Mouse (Mus musculus) stomach, embryonic 16.5 days (tissue): ENCODE results near the gene Dhodh. TPM values are rescaled to one million over a fixed set of nuclear protein-coding genes. Genes with fewer than 3 reads are reported as not detected.

Source experiments
- ATAC-seq: fragments of 200-750 bp; cut with Nextera tagmentation; 2 replicates; pipeline ENCODE4 v1.8.0; 2017; ENCODE audit warnings: moderate number of reproducible peaks, moderate TSS enrichment; ENCODE audit not compliant: insufficient read depth, low FRiP score
- H3K27ac ChIP-seq: fragments of 300-500 bp; sonication (generic); 2 replicates; pipeline ENCODE4 v1.5.1; 2014; ENCODE audit warnings: low read length
- H3K27me3 ChIP-seq: fragments of 300-500 bp; sonication (generic); 2 replicates; pipeline ENCODE4 v1.6.1; 2014; ENCODE audit warnings: low read length, control low read depth, mixed read lengths; ENCODE audit not compliant: control insufficient read depth, insufficient read depth
- H3K36me3 ChIP-seq: fragments of 300-500 bp; sonication (generic); 2 replicates; pipeline ENCODE4 v1.6.1; 2014; ENCODE audit warnings: low read length; ENCODE audit not compliant: control insufficient read depth, insufficient read depth
- H3K4me1 ChIP-seq: fragments of 300-500 bp; sonication (generic); 2 replicates; pipeline ENCODE4 v1.6.1; 2014; ENCODE audit warnings: low read length, control low read depth, mixed read lengths; ENCODE audit not compliant: control insufficient read depth, insufficient read depth
- H3K4me2 ChIP-seq: fragments of 300-500 bp; sonication (generic); 2 replicates; pipeline ENCODE4 v1.6.1; 2014; ENCODE audit warnings: low read depth, low read length, mixed read lengths
- H3K4me3 ChIP-seq: fragments of 300-500 bp; sonication (generic); replicated peaks from 2 replicates; pipeline ENCODE4 v1.5.1; 2014; ENCODE audit warnings: mild to moderate bottlenecking, low read length
- H3K9ac ChIP-seq: fragments of 300-500 bp; sonication (generic); 2 replicates; pipeline ENCODE4 v1.6.1; 2014; ENCODE audit warnings: low read length
- H3K9me3 ChIP-seq: fragments of 300-500 bp; sonication (generic); replicated peaks from 2 replicates; pipeline ENCODE4 v1.6.1; 2016; ENCODE audit warnings: low read length, control low read depth; ENCODE audit not compliant: control insufficient read depth
- WGBS: fragments of 180-500 bp; shearing (Covaris S2); extraction: QIAGEN DNeasy Blood & Tissue Kit; methylation state at CpG from one replicate; pipeline ENCODE4 v1.1.7; 2014; 5-methylcytosine and 5-hydroxymethylcytosine counted together
- polyA plus RNA-seq: library from polyadenylated mRNA; unstranded; fragments of >200 nt; fragmentation: Nextera tagmentation; extraction: Ambion mirVana; gene quantifications from 2 replicates; pipeline ENCODE4 v1.2.1, GENCODE M21; 2015

Dhodh gene
- polyA plus RNA-seq, 1 experiment from 2014 or later, result 41.1 TPM

- no peaks in the 10 kb centered on the region for H3K27me3 ChIP-seq
- ATAC-seq, result no peak
- no peak overlapping the region for H3K4me2 ChIP-seq
- no peak overlapping the region for H3K4me3 ChIP-seq
- H3K9ac ChIP-seq, result no peak overlapping the region
- no peak overlapping the region for H3K27ac ChIP-seq
- no peaks in the 10 kb centered on the region for H3K9me3 ChIP-seq
- no peaks in the 10 kb centered on the region for H3K36me3 ChIP-seq
- WGBS, result 77% methylated on average over 5 of the region's 5 CpGs
- H3K4me1 ChIP-seq, result no peaks in the 10 kb centered on the region
These were observed 24.0 kb upstream of the Dhodh start for GRCm38 (mm10) chr8:109632498-109632897.

GRCm38 (mm10) chr8:109628638-109629037, 20.2 kb upstream of the Dhodh start:
- H3K4me2 ChIP-seq, result no peak overlapping the region
- H3K4me1 ChIP-seq, result no peaks in the 10 kb centered on the region
- no peaks in the 10 kb centered on the region for H3K9me3 ChIP-seq
- no peak for ATAC-seq
- no peak overlapping the region for H3K27ac ChIP-seq
- H3K4me3 ChIP-seq, result no peak overlapping the region
- H3K9ac ChIP-seq, result no peak overlapping the region
- H3K27me3 ChIP-seq, result no peaks in the 10 kb centered on the region
- H3K36me3 ChIP-seq, result no peaks in the 10 kb centered on the region
- WGBS, result 60% methylated on average over 6 of the region's 6 CpGs

- Histone ChIP-seq H3K9me3 (no peaks in the 10 kb centered on the region), H3K4me1 (no peaks in the 10 kb centered on the region), H3K9ac (no peak overlapping the region), H3K4me2 (no peak overlapping the region), H3K4me3 (no peak overlapping the region), H3K36me3 (no peaks in the 10 kb centered on the region), H3K27me3 (no peaks in the 10 kb centered on the region), H3K27ac (no peak overlapping the region)
- 81% methylated on average over 3 of the region's 3 CpGs for WGBS
- ATAC-seq, result no peak
These were observed 7.1 kb upstream of the Dhodh start for GRCm38 (mm10) chr8:109615569-109615968.

GRCm38 (mm10) chr8:109614243-109615210, 6.1 kb upstream of the Dhodh start, which contains the start of gene Pkd1l3:
Gene Pkd1l3 (plus strand): TSS chr8:109614517.
- no peak for ATAC-seq
- Histone ChIP-seq H3K27ac (no peak within 1 kb of the TSS), H3K4me1 (no peaks in the 10 kb centered on the region), H3K9me3 (no peaks in the 10 kb centered on the region), H3K27me3 (no peaks in the 10 kb centered on the region), H3K4me3 (peak within 1 kb of the TSS; percentile 30), H3K9ac (peak within 1 kb of the TSS; percentile 39; the same call in 1 of the 2 replicates), H3K4me2 (peak within 1 kb of the TSS; percentile 39), H3K36me3 (no peaks in the 10 kb centered on the region)
- WGBS, result 49% methylated on average over 27 of the region's 27 CpGs

GRCm38 (mm10) chr8:109609153-109609502, 655 bp upstream of the Dhodh start:
- Histone ChIP-seq H3K9ac (peak overlapping the region; percentile 81; the same call in 1 of the 2 replicates), H3K27ac (peak overlapping the region; percentile 97), H3K4me2 (peak overlapping the region; percentile 88), H3K9me3 (no peaks in the 10 kb centered on the region), H3K4me3 (peak overlapping the region; percentile 69), H3K36me3 (no peaks in the 10 kb centered on the region), H3K4me1 (peaks cover 10% of the 10 kb centered on the region), H3K27me3 (no peaks in the 10 kb centered on the region)
- 7% methylated on average over 5 of the region's 5 CpGs for WGBS
- no peak for ATAC-seq

- no peak for ATAC-seq
- no peaks in the 10 kb centered on the region for H3K9me3 ChIP-seq
- WGBS, result 6% methylated on average over 12 of the region's 12 CpGs
- peak overlapping the region; percentile 88 for H3K4me2 ChIP-seq
- H3K4me3 ChIP-seq, result peak overlapping the region; percentile 69
- no peaks in the 10 kb centered on the region for H3K36me3 ChIP-seq
- H3K27me3 ChIP-seq, result no peaks in the 10 kb centered on the region
- 0 out of 2 replicates have a peak overlapping the region, but pooled peaks have one; percentile 46 for H3K27ac ChIP-seq
- peaks cover 10% of the 10 kb centered on the region for H3K4me1 ChIP-seq
- H3K9ac ChIP-seq, result peak overlapping the region; percentile 81
These were observed 823 bp downstream of the Dhodh start for GRCm38 (mm10) chr8:109607650-109608049.

DNA sequence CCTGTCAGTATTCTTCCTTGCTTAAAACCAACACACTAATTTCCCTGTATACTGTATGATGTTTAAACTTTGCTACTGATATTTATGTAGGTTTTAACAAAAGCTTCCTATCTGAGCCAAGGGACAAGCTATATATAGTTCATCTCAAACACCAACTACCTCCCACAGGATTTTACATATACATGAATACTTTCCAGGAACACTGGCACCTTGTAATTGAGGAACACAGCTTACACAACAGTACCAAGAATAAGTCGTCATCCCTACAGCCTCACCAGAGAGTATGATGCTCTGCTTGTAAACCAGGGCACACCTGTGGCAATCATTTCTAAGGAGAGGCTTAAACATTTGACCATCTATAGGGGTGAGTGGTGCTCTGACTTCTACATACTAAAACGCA, 1.7 kb downstream of the Dhodh start:
- no peaks in the 10 kb centered on the region for H3K36me3 ChIP-seq
- H3K4me2 ChIP-seq, result no peak overlapping the region
- H3K9me3 ChIP-seq, result no peaks in the 10 kb centered on the region
- no peaks in the 10 kb centered on the region for H3K27me3 ChIP-seq
- H3K4me3 ChIP-seq, result no peak overlapping the region
- no peak overlapping the region for H3K27ac ChIP-seq
- H3K9ac ChIP-seq, result no peak overlapping the region
- H3K4me1 ChIP-seq, result peaks cover 10% of the 10 kb centered on the region
- WGBS, result 76% methylated on average over 2 of the region's 2 CpGs
- no peak for ATAC-seq

DNA sequence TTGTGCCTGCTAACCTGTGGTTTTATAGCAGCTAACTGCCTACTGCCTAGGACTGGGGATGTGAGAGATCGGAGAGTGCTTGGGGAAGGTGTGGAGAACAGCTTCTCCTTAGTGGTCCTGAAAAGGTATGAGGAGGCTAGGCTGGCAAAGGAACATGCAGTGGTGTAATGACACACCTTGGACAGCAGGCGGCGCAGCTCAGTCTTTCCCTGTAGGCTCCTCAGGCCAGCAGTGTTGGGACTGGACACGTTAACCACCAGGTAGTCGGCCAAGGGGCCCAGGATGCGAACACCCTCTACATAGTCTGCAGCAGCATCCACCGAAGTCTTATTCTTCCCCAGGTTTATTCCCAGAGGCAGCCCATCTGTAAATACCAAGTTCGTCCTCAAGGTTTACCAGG, 12.6 kb downstream of the Dhodh start:
- WGBS, result 47% methylated on average over 8 of the region's 8 CpGs
- Histone ChIP-seq H3K9me3 (no peaks in the 10 kb centered on the region), H3K36me3 (no peaks in the 10 kb centered on the region; the same call in 1 of the 2 replicates), H3K4me2 (no peak overlapping the region), H3K4me1 (no peaks in the 10 kb centered on the region), H3K4me3 (no peak overlapping the region), H3K9ac (no peak overlapping the region), H3K27ac (no peak overlapping the region), H3K27me3 (no peaks in the 10 kb centered on the region)
- no peak for ATAC-seq

- no peak for ATAC-seq
- no peak overlapping the region for H3K4me3 ChIP-seq
- WGBS, result 57% methylated on average over 6 of the region's 6 CpGs
These were observed 15.2 kb downstream of the Dhodh start for GRCm38 (mm10) chr8:109593117-109593788.

More at GRCm38 (mm10) chr8:109593117-109593788, 15.2 kb downstream of the Dhodh start:
- Histone ChIP-seq H3K4me2 (no peak overlapping the region), H3K27ac (no peak overlapping the region), H3K9me3 (no peaks in the 10 kb centered on the region), H3K4me1 (no peaks in the 10 kb centered on the region), H3K9ac (no peak overlapping the region), H3K36me3 (no peaks in the 10 kb centered on the region), H3K27me3 (no peaks in the 10 kb centered on the region)
